24 mouse cellular contexts compared by ENCODE assay signal in genomic region chr11:103867702-103868101, GRCm38 (mm10).
"Had no signal": no experiment of that assay in that cellular context is flagged by ENCODE, and none has a peak within 500 bp of the region (broad histone marks: within the 10 kb centered on the region; RNA-seq: fewer than 3 reads in every experiment).

No protein-coding gene starts in this region.

- H3K9ac ChIP-seq: heart, embryonic 13.5 days; heart, embryonic 15.5 days; hindbrain, embryonic 13.5 days; hindbrain, embryonic 15.5 days; limb, embryonic 12.5 days; liver, embryonic 13.5 days; liver, embryonic 15.5 days had no signal

- DNase-seq: gastrocnemius, postnatal 14 days; gastrocnemius, postnatal 36 days; heart, adult 11 months; heart, adult 2 months; heart, postnatal 14 days; heart, postnatal 36 days; kidney, adult 11 months; kidney, adult 8-10 months; kidney, postnatal 10 days; kidney, postnatal 25 days; kidney, postnatal 4 days; liver, embryonic 13.5 days had no signal

- H3K27ac ChIP-seq: heart, adult 2 months; heart, embryonic 13.5 days; heart, embryonic 15.5 days; hindbrain, embryonic 13.5 days; hindbrain, embryonic 15.5 days; hindbrain, postnatal 0 days; left cerebral cortex, adult 2 months; limb, embryonic 10.5 days; limb, embryonic 12.5 days; liver, embryonic 13.5 days; liver, embryonic 15.5 days had no signal

- H3K4me1 ChIP-seq: heart, embryonic 13.5 days; heart, embryonic 15.5 days; hindbrain, embryonic 13.5 days; hindbrain, embryonic 15.5 days; limb, embryonic 12.5 days; liver, embryonic 15.5 days had no signal

- H3K27me3 ChIP-seq: heart, embryonic 13.5 days; heart, embryonic 15.5 days; hindbrain, embryonic 13.5 days; hindbrain, embryonic 15.5 days; limb, embryonic 12.5 days; liver, embryonic 13.5 days; liver, embryonic 15.5 days had no signal

- ATAC-seq: hindbrain, postnatal 0 days; intestine, embryonic 16.5 days had no signal

- H3K4me2 ChIP-seq: heart, embryonic 11.5 days; heart, embryonic 13.5 days; heart, embryonic 15.5 days; hindbrain, embryonic 13.5 days; hindbrain, embryonic 15.5 days; limb, embryonic 12.5 days; liver, embryonic 13.5 days; liver, embryonic 15.5 days had no signal

- H3K4me3 ChIP-seq: heart, adult 2 months; heart, embryonic 13.5 days; heart, embryonic 15.5 days; hindbrain, embryonic 13.5 days; hindbrain, embryonic 15.5 days; layer of hippocampus, adult 2 months; left cerebral cortex, adult 2 months; limb, embryonic 10.5 days; limb, embryonic 12.5 days; liver, embryonic 13.5 days; liver, embryonic 15.5 days had no signal

- H3K9me3 ChIP-seq: heart, embryonic 13.5 days; heart, embryonic 15.5 days; hindbrain, embryonic 13.5 days; hindbrain, embryonic 15.5 days; limb, embryonic 10.5 days; limb, embryonic 12.5 days; liver, embryonic 13.5 days; liver, embryonic 15.5 days had no signal
